Mouse (Mus musculus): Measurements from ENCODE around the gene Emx1. TPM values are rescaled to one million over a fixed set of nuclear protein-coding genes. Genes with fewer than 3 reads are reported as not detected.

Gene Emx1
- total RNA-seq, 1 experiment from 2014 or later = not detected

- no peak for ATAC-seq (replicated peaks in 1 of 2; ENCODE audit: insufficient read depth in 1 of 2, low FRiP score in 2 of 2, low TSS enrichment in 1 of 2, low read depth in 1 of 2, poor library complexity in 2 of 2, severe bottlenecking in 2 of 2)
Measured at GRCm38 (mm10) chr6:85186033-85186743, 1.1 kb upstream of the Emx1 start.

DNA sequence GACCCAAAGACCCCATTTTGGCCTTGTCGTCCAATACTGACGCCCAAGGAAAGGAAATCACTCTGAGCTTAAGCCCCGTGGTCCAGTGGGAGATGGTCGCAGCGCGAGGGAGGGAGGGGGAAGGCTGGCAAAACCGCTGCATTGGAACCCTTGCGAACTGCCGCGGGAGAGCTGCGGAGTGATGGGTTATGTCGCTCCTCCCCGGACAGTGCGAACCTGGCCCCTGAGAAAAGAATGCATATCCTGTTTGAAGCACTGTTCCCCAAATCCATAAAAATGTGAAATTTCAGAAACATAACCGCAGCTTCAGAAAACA, 536 bp upstream of the Emx1 start:
- no peak for ATAC-seq (replicated peaks in 1 of 2; ENCODE audit: insufficient read depth in 1 of 2, low FRiP score in 2 of 2, low TSS enrichment in 1 of 2, low read depth in 1 of 2, poor library complexity in 2 of 2, severe bottlenecking in 2 of 2)

GRCm38 (mm10) chr6:85188256-85189110, 1.2 kb downstream of the Emx1 start:
- ATAC-seq (replicated peaks in 1 of 2; ENCODE audit: insufficient read depth in 1 of 2, low FRiP score in 2 of 2, low TSS enrichment in 1 of 2, low read depth in 1 of 2, poor library complexity in 2 of 2, severe bottlenecking in 2 of 2) = no peak

DNA sequence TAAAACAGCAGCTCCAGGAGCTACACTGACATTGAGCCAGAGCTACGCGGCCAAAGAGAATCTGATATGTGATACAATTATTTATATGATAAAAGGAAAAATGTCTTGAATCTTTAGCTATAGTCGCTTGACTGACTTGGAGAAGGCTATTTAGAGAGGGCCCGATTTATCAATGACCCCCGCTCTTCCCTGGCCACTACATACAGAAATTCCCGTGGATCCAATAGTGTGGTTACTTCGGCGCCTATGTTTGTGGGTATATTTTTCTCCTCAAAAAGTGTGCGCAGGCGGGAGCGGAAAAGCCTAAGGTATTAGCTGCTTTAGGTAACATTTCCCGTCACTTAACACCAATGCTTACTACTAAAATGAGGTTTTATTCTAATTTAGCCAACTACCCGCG, 2.1 kb downstream of the Emx1 start:
- no peak for ATAC-seq (replicated peaks in 1 of 2; ENCODE audit: insufficient read depth in 1 of 2, low FRiP score in 2 of 2, low TSS enrichment in 1 of 2, low read depth in 1 of 2, poor library complexity in 2 of 2, severe bottlenecking in 2 of 2)

DNA sequence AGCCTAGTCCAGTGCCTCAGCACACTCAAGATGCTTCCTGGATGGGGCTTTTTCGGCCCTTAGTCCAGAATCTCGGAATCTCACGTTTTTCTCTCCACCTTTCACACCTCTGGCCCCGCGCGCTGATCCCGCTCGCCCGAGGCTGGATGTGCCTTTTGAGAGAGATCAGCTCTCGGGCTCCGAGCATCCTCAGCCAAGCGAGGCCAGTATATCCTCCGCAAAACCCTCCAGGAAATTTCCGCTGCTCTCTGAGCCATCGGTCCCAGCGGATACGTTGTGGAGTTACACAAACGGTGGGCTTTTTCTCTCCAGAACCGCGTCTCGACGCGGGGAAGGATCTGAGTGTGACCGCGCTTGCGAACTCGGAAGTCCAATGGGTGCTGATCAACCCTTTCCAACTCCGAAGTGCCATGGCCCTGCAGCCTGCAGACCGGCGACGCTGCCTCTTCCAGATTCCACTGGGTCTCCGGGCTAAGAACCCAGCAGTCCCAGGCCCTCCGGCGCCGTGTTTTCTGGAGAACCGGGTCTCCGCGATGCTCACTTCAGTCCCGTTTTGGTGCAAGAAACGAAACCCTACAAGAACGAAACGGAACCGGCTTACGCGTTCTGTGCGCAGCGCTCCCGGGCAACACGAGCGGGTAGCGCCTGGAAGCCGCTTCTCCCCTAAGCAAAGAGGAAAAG, 2.8 kb downstream of the Emx1 start:
- ATAC-seq (replicated peaks in 1 of 2; ENCODE audit: insufficient read depth in 1 of 2, low FRiP score in 2 of 2, low TSS enrichment in 1 of 2, low read depth in 1 of 2, poor library complexity in 2 of 2, severe bottlenecking in 2 of 2) = no peak

- ATAC-seq (replicated peaks in 1 of 2; ENCODE audit: insufficient read depth in 1 of 2, low FRiP score in 2 of 2, low TSS enrichment in 1 of 2, low read depth in 1 of 2, poor library complexity in 2 of 2, severe bottlenecking in 2 of 2) = no peak
Measured at GRCm38 (mm10) chr6:85190671-85191070, 3.4 kb downstream of the Emx1 start.

GRCm38 (mm10) chr6:85191751-85192440, 4.7 kb downstream of the Emx1 start:
- no peak for ATAC-seq (replicated peaks in 1 of 2; ENCODE audit: insufficient read depth in 1 of 2, low FRiP score in 2 of 2, low TSS enrichment in 1 of 2, low read depth in 1 of 2, poor library complexity in 2 of 2, severe bottlenecking in 2 of 2)

GRCm38 (mm10) chr6:85193381-85194318, 6.4 kb downstream of the Emx1 start:
- ATAC-seq (replicated peaks in 1 of 2; ENCODE audit: insufficient read depth in 1 of 2, low FRiP score in 2 of 2, low TSS enrichment in 1 of 2, low read depth in 1 of 2, poor library complexity in 2 of 2, severe bottlenecking in 2 of 2) = 0 out of 4 replicates have a peak, but pooled peaks of 1 of the 2 experiments have one; percentile 23

- no peak for ATAC-seq (replicated peaks in 1 of 2; ENCODE audit: insufficient read depth in 1 of 2, low FRiP score in 2 of 2, low TSS enrichment in 1 of 2, low read depth in 1 of 2, poor library complexity in 2 of 2, severe bottlenecking in 2 of 2)
Measured at GRCm38 (mm10) chr6:85197951-85198350, 10.7 kb downstream of the Emx1 start.

- no peak for ATAC-seq (replicated peaks in 1 of 2; ENCODE audit: insufficient read depth in 1 of 2, low FRiP score in 2 of 2, low TSS enrichment in 1 of 2, low read depth in 1 of 2, poor library complexity in 2 of 2, severe bottlenecking in 2 of 2)
Measured at GRCm38 (mm10) chr6:85206182-85206938, 19.1 kb downstream of the Emx1 start.

DNA sequence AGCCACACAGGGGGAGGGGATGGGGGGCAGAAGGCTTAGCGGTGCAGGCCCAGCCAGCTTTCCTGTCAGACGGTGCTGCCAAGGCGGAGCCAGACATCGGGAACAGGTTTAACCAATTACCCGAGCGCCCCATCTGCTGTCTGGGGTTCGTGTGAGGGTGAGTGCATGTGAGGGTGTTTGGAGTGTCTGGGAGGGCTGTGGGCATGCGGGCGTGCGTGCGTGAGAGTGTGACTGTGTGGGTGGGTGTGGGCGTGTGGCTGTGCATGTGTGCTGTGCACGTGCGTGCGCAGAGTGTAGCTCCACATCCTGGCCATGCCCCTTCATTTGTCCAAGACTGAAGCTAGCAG, 19.7 kb downstream of the Emx1 start:
- no peak for ATAC-seq (replicated peaks in 1 of 2; ENCODE audit: insufficient read depth in 1 of 2, low FRiP score in 2 of 2, low TSS enrichment in 1 of 2, low read depth in 1 of 2, poor library complexity in 2 of 2, severe bottlenecking in 2 of 2)

- ATAC-seq (replicated peaks in 1 of 2; ENCODE audit: insufficient read depth in 1 of 2, low FRiP score in 2 of 2, low TSS enrichment in 1 of 2, low read depth in 1 of 2, poor library complexity in 2 of 2, severe bottlenecking in 2 of 2) = no peak
Measured at GRCm38 (mm10) chr6:85207345-85207744, 20.1 kb downstream of the Emx1 start.

DNA sequence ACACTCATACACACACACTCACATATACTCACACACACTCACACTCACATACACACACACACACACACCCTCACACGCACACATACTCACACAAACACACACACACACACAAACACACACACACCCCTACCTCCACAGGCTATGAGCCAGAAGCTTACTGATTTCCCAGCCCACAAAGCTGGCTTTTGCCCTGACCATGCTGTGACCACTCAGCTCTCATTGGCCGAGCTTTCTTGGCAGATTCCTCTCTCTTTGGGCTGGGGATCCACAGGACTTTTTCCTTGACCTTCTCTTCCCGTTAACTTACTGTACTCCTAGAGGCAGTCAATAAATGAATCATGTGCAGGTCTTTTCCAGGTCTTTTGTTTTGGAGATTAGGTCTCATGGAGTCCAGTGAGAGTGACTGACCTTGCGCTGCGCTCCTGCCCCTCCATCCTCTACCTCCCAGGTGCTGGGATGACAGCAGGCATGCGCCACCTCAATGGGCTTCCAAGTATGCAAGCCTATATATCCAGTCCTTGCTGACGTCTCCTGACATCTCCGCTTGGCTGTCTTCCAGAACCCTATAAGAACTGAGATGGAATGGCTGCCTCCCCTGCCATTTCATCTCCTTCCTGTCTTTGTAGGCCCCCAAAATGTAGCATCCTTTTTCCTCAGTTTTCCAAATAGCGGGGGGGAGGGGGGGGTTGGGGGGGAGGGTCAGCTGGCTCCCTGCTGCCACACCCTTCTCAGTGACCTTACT, 22.2 kb downstream of the Emx1 start:
- ATAC-seq (replicated peaks in 1 of 2; ENCODE audit: insufficient read depth in 1 of 2, low FRiP score in 2 of 2, low TSS enrichment in 1 of 2, low read depth in 1 of 2, poor library complexity in 2 of 2, severe bottlenecking in 2 of 2) = no peak

- no peak for ATAC-seq (replicated peaks in 1 of 2; ENCODE audit: insufficient read depth in 1 of 2, low FRiP score in 2 of 2, low TSS enrichment in 1 of 2, low read depth in 1 of 2, poor library complexity in 2 of 2, severe bottlenecking in 2 of 2)
Measured at GRCm38 (mm10) chr6:85210686-85211085, 23.4 kb downstream of the Emx1 start.

- ATAC-seq (replicated peaks in 1 of 2; ENCODE audit: insufficient read depth in 1 of 2, low FRiP score in 2 of 2, low TSS enrichment in 1 of 2, low read depth in 1 of 2, poor library complexity in 2 of 2, severe bottlenecking in 2 of 2) = no peak
Measured at GRCm38 (mm10) chr6:85218251-85218650, 31.0 kb downstream of the Emx1 start.

All from hematopoietic stem cell, adult 5-6 weeks (primary cell).